Mouse (Mus musculus): ENCODE data around the gene Bhmt. TPM values are rescaled to one million over a fixed set of nuclear protein-coding genes. Genes with fewer than 3 reads are reported as not detected.

Gene Bhmt
- 1.0 and 3.3 TPM in 2 replicates for total RNA-seq (2012; rRNA removed)

DNA sequence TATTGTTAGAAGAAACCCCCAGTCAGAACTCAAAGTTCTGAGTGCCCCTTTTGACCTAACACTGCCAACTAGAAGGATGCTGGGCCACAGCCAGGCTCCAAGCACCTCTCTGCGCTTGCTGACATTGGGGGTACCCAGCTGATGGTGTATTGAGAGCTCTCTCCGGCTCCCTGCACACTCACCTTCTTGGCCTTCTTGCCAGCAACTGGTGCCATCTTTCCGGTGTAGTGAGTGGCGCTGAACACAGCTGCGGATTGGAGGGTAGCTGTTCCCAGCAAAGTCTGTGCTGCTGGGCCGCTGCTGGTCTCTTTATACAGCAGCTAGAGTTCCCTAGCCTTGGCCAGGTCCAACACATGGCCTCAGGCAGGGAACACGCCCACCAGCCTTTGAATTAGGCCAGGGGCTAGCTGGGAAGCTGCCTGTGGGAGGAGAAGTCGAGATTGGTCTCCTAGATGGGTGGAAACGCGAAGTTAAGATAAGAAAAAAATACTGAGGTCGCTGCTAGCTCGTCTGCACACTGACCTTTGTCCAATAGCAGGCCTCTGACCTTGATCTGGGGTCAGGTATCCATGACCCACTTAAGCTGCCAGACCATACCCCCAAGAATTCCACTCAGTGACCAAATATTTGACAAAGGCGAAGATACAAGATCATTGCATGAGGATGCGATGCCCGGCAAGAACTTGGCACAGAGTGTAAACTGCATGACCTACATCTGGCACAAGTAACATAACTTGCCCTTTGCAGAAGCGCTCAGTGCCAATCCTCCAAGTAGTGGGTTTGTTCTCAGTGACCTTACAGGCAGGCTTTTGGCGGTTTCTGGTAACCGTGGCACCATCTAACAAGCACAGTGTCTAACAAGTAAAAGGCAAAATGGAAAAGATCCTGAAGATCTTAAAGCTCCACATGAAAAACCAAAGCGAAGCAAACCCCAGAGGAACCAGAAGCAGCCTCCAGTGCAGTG lies at the start of gene Bhmt:
Gene Bhmt, minus strand, starts transcription at position 680 of the 964 bp plus-strand sequence.
- DNase-seq (ENCODE audit: low read depth, low spot score) = no peak
- TF ChIP-seq ZC3H11A (IDR thresholded peaks at IDR 0.05; ENCODE audit: borderline replicate concordance, low read depth, low read length) = no peak
- in situ Hi-C loops (cut with MboI; ENCODE audit: low sequenced_read_pairs in 2 of 2, unreplicated experiment in 2 of 2) = no loop called here
- Histone ChIP-seq H3K9me3 (ENCODE audit: control insufficient read depth, insufficient read depth, low read depth, low read length) (no peaks in the 10 kb centered on the region), H3K36me3 (ENCODE audit: control insufficient read depth, insufficient read depth, low read length, poor library complexity, severe bottlenecking) (no peaks in the 10 kb centered on the region), H3K4me1 (ENCODE audit: control insufficient read depth in 2 of 2, insufficient read depth in 2 of 2, low read length in 2 of 2, poor library complexity in 1 of 2) (peaks cover 0 to 3% of the 10 kb centered on the region in 2 experiments; a peak in 1 of 4 replicates), H3K9ac (ENCODE audit: insufficient read depth, low read depth, low read length, poor library complexity, severe bottlenecking) (no peak within 1 kb of the TSS), H3K4me3 (ENCODE audit: insufficient read depth in 1 of 2, low read depth in 1 of 2, low read length in 2 of 2, poor library complexity in 1 of 2, severe bottlenecking in 1 of 2) (no peak within 1 kb of the TSS), H3K27ac (ENCODE audit: insufficient read depth, low read depth, low read length, poor library complexity, severe bottlenecking) (no peak within 1 kb of the TSS)

GRCm38 (mm10) chr13:93687321-93687720 lies 49.6 kb upstream of the Bhmt start:
- Histone ChIP-seq H3K9me3 (ENCODE audit: control insufficient read depth, insufficient read depth, low read depth, low read length) (no peaks in the 10 kb centered on the region), H3K9ac (ENCODE audit: insufficient read depth, low read depth, low read length, poor library complexity, severe bottlenecking) (no peak overlapping the region; the same call in 1 of the 2 replicates), H3K27ac (ENCODE audit: insufficient read depth, low read depth, low read length, poor library complexity, severe bottlenecking) (no peak overlapping the region), H3K4me3 (ENCODE audit: insufficient read depth in 1 of 2, low read depth in 1 of 2, low read length in 2 of 2, poor library complexity in 1 of 2, severe bottlenecking in 1 of 2) (no peak overlapping the region), H3K4me1 (ENCODE audit: control insufficient read depth in 2 of 2, insufficient read depth in 2 of 2, low read length in 2 of 2, poor library complexity in 1 of 2) (peaks cover 0 to 5% of the 10 kb centered on the region in 2 experiments; a peak in 1 of 4 replicates), H3K36me3 (ENCODE audit: control insufficient read depth, insufficient read depth, low read length, poor library complexity, severe bottlenecking) (no peaks in the 10 kb centered on the region)
- TF ChIP-seq MAFK (IDR thresholded peaks at IDR 0.05; ENCODE audit: insufficient read depth, low read depth, low read length) (no peak), HCFC1 (IDR thresholded peaks at IDR 0.05; ENCODE audit: borderline replicate concordance, insufficient read depth, low read length) (no peak), ZNF384 (IDR thresholded peaks at IDR 0.05; ENCODE audit: low read depth, low read length) (no peak), ZC3H11A (IDR thresholded peaks at IDR 0.05; ENCODE audit: borderline replicate concordance, low read depth, low read length) (no peak), CHD2 (IDR thresholded peaks at IDR 0.05; ENCODE audit: low read depth, low read length) (no peak)
- peak; percentile 87 for DNase-seq (ENCODE audit: low read depth, low spot score)
- in situ Hi-C loops (cut with MboI; ENCODE audit: low sequenced_read_pairs in 2 of 2, unreplicated experiment in 2 of 2) = no loop called here

DNA sequence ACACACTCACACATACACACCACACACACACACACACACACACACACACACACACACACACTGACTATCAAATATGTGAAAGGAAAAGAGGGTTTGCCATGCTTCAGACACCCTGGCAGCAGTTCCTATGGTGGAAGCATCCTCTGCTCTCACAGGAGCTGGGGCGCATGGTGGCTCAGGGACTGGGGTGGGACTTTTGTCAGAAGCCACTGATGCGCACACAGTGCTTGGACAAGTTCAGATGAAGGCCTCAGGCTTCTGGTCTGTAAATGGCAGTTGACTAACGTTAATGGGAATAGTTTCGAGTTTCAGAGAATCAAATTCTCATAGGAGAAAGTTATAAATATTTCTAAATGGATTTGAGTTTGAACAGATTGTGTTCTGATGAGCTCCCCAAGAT lies 47.5 kb upstream of the Bhmt start:
- Histone ChIP-seq H3K36me3 (ENCODE audit: control insufficient read depth, insufficient read depth, low read length, poor library complexity, severe bottlenecking) (no peaks in the 10 kb centered on the region), H3K9ac (ENCODE audit: insufficient read depth, low read depth, low read length, poor library complexity, severe bottlenecking) (no peak overlapping the region), H3K27ac (ENCODE audit: insufficient read depth, low read depth, low read length, poor library complexity, severe bottlenecking) (no peak overlapping the region), H3K4me1 (ENCODE audit: control insufficient read depth in 2 of 2, insufficient read depth in 2 of 2, low read length in 2 of 2, poor library complexity in 1 of 2) (peaks cover 0 to 5% of the 10 kb centered on the region in 2 experiments; a peak in 1 of 4 replicates), H3K9me3 (ENCODE audit: control insufficient read depth, insufficient read depth, low read depth, low read length) (no peaks in the 10 kb centered on the region), H3K4me3 (ENCODE audit: insufficient read depth in 1 of 2, low read depth in 1 of 2, low read length in 2 of 2, poor library complexity in 1 of 2, severe bottlenecking in 1 of 2) (no peak overlapping the region)
- in situ Hi-C loops (cut with MboI; ENCODE audit: low sequenced_read_pairs in 2 of 2, unreplicated experiment in 2 of 2) = no loop called here
- no peak for DNase-seq (ENCODE audit: low read depth, low spot score)
- TF ChIP-seq ZNF384 (IDR thresholded peaks at IDR 0.05; ENCODE audit: low read depth, low read length) (no peak), CHD2 (IDR thresholded peaks at IDR 0.05; ENCODE audit: low read depth, low read length) (no peak), HCFC1 (IDR thresholded peaks at IDR 0.05; ENCODE audit: borderline replicate concordance, insufficient read depth, low read length) (no peak), ZC3H11A (IDR thresholded peaks at IDR 0.05; ENCODE audit: borderline replicate concordance, low read depth, low read length) (no peak), MAFK (IDR thresholded peaks at IDR 0.05; ENCODE audit: insufficient read depth, low read depth, low read length) (no peak)

DNA sequence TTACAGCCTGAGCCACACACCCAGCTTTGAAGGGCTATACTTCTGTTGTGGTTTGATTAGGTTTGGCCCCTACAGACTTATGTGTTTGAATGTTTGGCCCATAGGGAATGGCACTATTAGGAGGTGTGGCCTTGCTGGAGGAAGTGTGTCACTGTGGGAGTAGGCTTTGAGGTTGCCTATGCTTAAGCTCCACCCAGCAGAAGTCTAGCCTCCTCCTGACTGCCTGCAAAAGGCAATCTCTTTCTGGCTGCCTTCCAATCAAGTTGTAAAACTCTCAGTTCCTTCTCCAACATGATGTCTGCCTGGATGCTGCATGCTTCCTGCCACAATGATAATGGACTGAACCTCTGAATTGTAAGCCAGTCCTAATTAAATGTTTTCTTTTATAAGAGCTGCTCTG lies 45.6 kb upstream of the Bhmt start:
- no peak for DNase-seq (ENCODE audit: low read depth, low spot score)
- no peaks in the 10 kb centered on the region for H3K9me3 ChIP-seq (ENCODE audit: control insufficient read depth, insufficient read depth, low read depth, low read length)
- no peak overlapping the region for H3K27ac ChIP-seq (ENCODE audit: insufficient read depth, low read depth, low read length, poor library complexity, severe bottlenecking)
- H3K36me3 ChIP-seq (ENCODE audit: control insufficient read depth, insufficient read depth, low read length, poor library complexity, severe bottlenecking) = no peaks in the 10 kb centered on the region
- no peak overlapping the region for H3K9ac ChIP-seq (ENCODE audit: insufficient read depth, low read depth, low read length, poor library complexity, severe bottlenecking)
- TF ChIP-seq CHD2 (IDR thresholded peaks at IDR 0.05; ENCODE audit: low read depth, low read length) (no peak), ZNF384 (IDR thresholded peaks at IDR 0.05; ENCODE audit: low read depth, low read length) (no peak), ZC3H11A (IDR thresholded peaks at IDR 0.05; ENCODE audit: borderline replicate concordance, low read depth, low read length) (no peak)
- peaks cover 0 to 5% of the 10 kb centered on the region in 2 experiments; a peak in 1 of 4 replicates for H3K4me1 ChIP-seq (ENCODE audit: control insufficient read depth in 2 of 2, insufficient read depth in 2 of 2, low read length in 2 of 2, poor library complexity in 1 of 2)
- no peak overlapping the region for H3K4me3 ChIP-seq (ENCODE audit: insufficient read depth in 1 of 2, low read depth in 1 of 2, low read length in 2 of 2, poor library complexity in 1 of 2, severe bottlenecking in 1 of 2)
- in situ Hi-C loops (cut with MboI; ENCODE audit: low sequenced_read_pairs in 2 of 2, unreplicated experiment in 2 of 2) = no loop called here

All from ES-E14 (cell line).